Mouse (Mus musculus) kidney, adult 2 months (tissue): ENCODE measurements around the gene Ppil1. TPM values are rescaled to one million over a fixed set of nuclear protein-coding genes. Genes with fewer than 3 reads are reported as not detected.

ENCODE experiments used
- DNase-seq: peaks from one replicate; pipeline ENCODE4 v3.0.0; 2021
- H3K27ac ChIP-seq: fragments of 200-500 bp; 2 replicates; pipeline ENCODE4 v1.5.1; 2012; ENCODE audit warnings: low read depth, low read length, control low read depth, inconsistent platforms; ENCODE audit not compliant: insufficient read depth
- H3K27me3 ChIP-seq: fragments of 200-500 bp; replicated peaks from 2 replicates; pipeline ENCODE4 v1.6.1; 2012; ENCODE audit warnings: mild to moderate bottlenecking, moderate library complexity, low read length, inconsistent platforms; ENCODE audit not compliant: control insufficient read depth, insufficient read depth
- H3K36me3 ChIP-seq: fragments of 200-500 bp; 2 replicates; pipeline ENCODE4 v1.6.1; 2012; ENCODE audit warnings: mild to moderate bottlenecking, moderate library complexity, low read length, inconsistent platforms; ENCODE audit not compliant: control insufficient read depth, insufficient read depth
- H3K4me1 ChIP-seq: fragments of 200-500 bp; 2 replicates; pipeline ENCODE4 v1.6.1; 2011; ENCODE audit warnings: low read length; ENCODE audit not compliant: control insufficient read depth, insufficient read depth
- H3K4me3 ChIP-seq: fragments of 200-500 bp; 2 replicates; pipeline ENCODE4 v1.5.1; 2011; ENCODE audit warnings: mild to moderate bottlenecking, low read depth, low read length, control low read depth; ENCODE audit not compliant: insufficient read depth
- CTCF ChIP-seq: fragments of 200-500 bp; conservative IDR thresholded peaks from 2 replicates; pipeline ENCODE4 v1.5.1; 2011; ENCODE audit warnings: low read depth, mild to moderate bottlenecking, control low read depth, low read length, moderate library complexity, mixed read lengths; ENCODE audit not compliant: insufficient read depth, insufficient read length
- POLR2A ChIP-seq: fragments of 200-500 bp; IDR thresholded peaks from one replicate; pipeline ENCODE4 v1.6.1; 2011; ENCODE audit warnings: low read depth, low read length, control low read depth
- WGBS: fragments of 180-500 bp; shearing (Covaris S2); methylation state at CpG from one replicate; pipeline ENCODE4 v1.1.7; 2018; 5-methylcytosine and 5-hydroxymethylcytosine counted together
- polyA plus RNA-seq: library from polyadenylated mRNA; depleted of rRNA; stranded (reverse); fragments of >200 nt; gene quantifications from 2 replicates; pipeline ENCODE4 v1.2.3, GENCODE M21; 2012

Gene Ppil1
- polyA plus RNA-seq, 1 experiment, result 23.5 TPM

- H3K36me3 ChIP-seq, result no peaks in the 10 kb centered on the region; the same call in 1 of the 2 replicates
- no peak for DNase-seq
- no peaks in the 10 kb centered on the region for H3K4me1 ChIP-seq
- no peak overlapping the region for H3K4me3 ChIP-seq
- no peak overlapping the region for H3K27ac ChIP-seq
- TF ChIP-seq POLR2A (no peak), CTCF (no peak)
- 88% methylated on average over 5 of the region's 5 CpGs for WGBS
- no peaks in the 10 kb centered on the region for H3K27me3 ChIP-seq
Measured at GRCm38 (mm10) chr17:29281541-29281940, 17.6 kb upstream of the Ppil1 start.

- Histone ChIP-seq H3K27ac (no peak overlapping the region), H3K4me3 (no peak overlapping the region), H3K27me3 (no peaks in the 10 kb centered on the region), H3K4me1 (no peaks in the 10 kb centered on the region), H3K36me3 (no peaks in the 10 kb centered on the region; the same call in 1 of the 2 replicates)
- no peak for TF ChIP-seq POLR2A
- TF ChIP-seq CTCF, result no peak
- WGBS, result 97% methylated on average over 5 of the region's 5 CpGs
- no peak for DNase-seq
Measured at GRCm38 (mm10) chr17:29280422-29280821, 16.4 kb upstream of the Ppil1 start.

GRCm38 (mm10) chr17:29273889-29274288 is 9.9 kb upstream of the Ppil1 start:
- H3K27me3 ChIP-seq, result no peaks in the 10 kb centered on the region
- peak overlapping the region; percentile 35 for H3K4me3 ChIP-seq
- peak overlapping the region; percentile 92 for H3K27ac ChIP-seq
- H3K36me3 ChIP-seq, result no peaks in the 10 kb centered on the region
- WGBS, result 17% methylated on average over 11 of the region's 11 CpGs
- peak; percentile 97 for DNase-seq
- TF ChIP-seq CTCF (no peak), POLR2A (no peak)
- peaks cover 14% of the 10 kb centered on the region for H3K4me1 ChIP-seq

GRCm38 (mm10) chr17:29273156-29273555 is 9.2 kb upstream of the Ppil1 start:
- Histone ChIP-seq H3K27me3 (no peaks in the 10 kb centered on the region), H3K4me3 (no peak overlapping the region), H3K36me3 (no peaks in the 10 kb centered on the region), H3K27ac (0 out of 2 replicates have a peak overlapping the region, but pooled peaks have one; percentile 26), H3K4me1 (peaks cover 14% of the 10 kb centered on the region)
- 71% methylated on average over 7 of the region's 7 CpGs for WGBS
- no peak for DNase-seq
- TF ChIP-seq POLR2A, result no peak
- no peak for TF ChIP-seq CTCF

- DNase-seq, result no peak
- peak overlapping the region; percentile 73; the same call in 1 of the 2 replicates for H3K27ac ChIP-seq
- no peak overlapping the region for H3K4me3 ChIP-seq
- TF ChIP-seq CTCF (no peak), POLR2A (no peak)
- no peaks in the 10 kb centered on the region for H3K27me3 ChIP-seq
- H3K36me3 ChIP-seq, result no peaks in the 10 kb centered on the region
- 73% methylated on average over 9 of the region's 9 CpGs for WGBS
- H3K4me1 ChIP-seq, result peaks cover 13% of the 10 kb centered on the region
Measured at GRCm38 (mm10) chr17:29270148-29270698, 6.2 kb upstream of the Ppil1 start.

GRCm38 (mm10) chr17:29269349-29269706 is 5.3 kb upstream of the Ppil1 start:
- TF ChIP-seq POLR2A (no peak), CTCF (no peak)
- WGBS, result 12% methylated on average over 10 of the region's 10 CpGs
- H3K27me3 ChIP-seq, result no peaks in the 10 kb centered on the region

GRCm38 (mm10) chr17:29268682-29269348 is 4.8 kb upstream of the Ppil1 start, which contains the start of gene BC004004:
TSS of gene BC004004 (plus strand) at chr17:29268788.
- TF ChIP-seq POLR2A (peak; percentile 26), CTCF (peak; percentile 70)
- peaks cover 18% of the 10 kb centered on the region for H3K4me1 ChIP-seq
- WGBS, result under 1% methylated on average over 62 of the region's 63 CpGs
- H3K4me3 ChIP-seq, result peak within 1 kb of the TSS; percentile 75
- peak within 1 kb of the TSS; percentile 95 for H3K27ac ChIP-seq
- DNase-seq, result peak; percentile 98
- H3K27me3 ChIP-seq, result no peaks in the 10 kb centered on the region
- H3K36me3 ChIP-seq, result no peaks in the 10 kb centered on the region

More at GRCm38 (mm10) chr17:29269349-29269706, 5.3 kb upstream of the Ppil1 start:
- no peak for DNase-seq
- Histone ChIP-seq H3K4me3 (peak overlapping the region; percentile 75), H3K27ac (peak overlapping the region; percentile 95), H3K4me1 (peaks cover 16% of the 10 kb centered on the region), H3K36me3 (no peaks in the 10 kb centered on the region)
